Mouse (Mus musculus) CH12.LX (cell line): ENCODE measurements at regions not wholly inside any gene's neighbourhood (a gene's known extent, or its start where the extent isn't known, plus 50 kb on each side); places are given as distances from the start of the nearest gene placed in this dataset.

Experiments
- JUN ChIP-seq: IDR thresholded peaks from 2 replicates; pipeline ENCODE4 v1.6.1; 2011; ENCODE audit warnings: low read depth, mild to moderate bottlenecking, low read length, improper control_type of control experiment, moderate library complexity; ENCODE audit not compliant: insufficient read depth
- USF2 ChIP-seq: conservative IDR thresholded peaks from 2 replicates; pipeline ENCODE4 v1.6.1; 2011; ENCODE audit warnings: low read depth, low read length, improper control_type of control experiment

GRCm38 (mm10) chr2:143340364-143340763 lies 205.6 kb upstream of the Pcsk2 start:
- TF ChIP-seq JUN (no peak), USF2 (no peak)
